Mouse (Mus musculus): ENCODE measurements at regions not wholly inside any gene's neighbourhood (a gene's known extent, or its start where the extent isn't known, plus 50 kb on each side); places are given as distances from the start of the nearest gene placed in this dataset.
"Not testable (repeated sequence)": the region's sequence is repeated elsewhere in the genome, so short reads cannot be mapped to it uniquely, and the experiment has no call there.

- DNase-seq (ENCODE audit: low read depth, low spot score), result no peak
Measured at GRCm38 (mm10) chr11:12589757-12590373, 125.1 kb upstream of the Cobl start.

GRCm38 (mm10) chr11:12584851-12585680 is 120.3 kb upstream of the Cobl start:
- DNase-seq (ENCODE audit: low read depth, low spot score), result not testable (repeated sequence)

- DNase-seq (ENCODE audit: low read depth, low spot score), result no peak
Measured at GRCm38 (mm10) chr11:12578999-12579576, 114.3 kb upstream of the Cobl start.

GRCm38 (mm10) chr11:12559663-12560062 is 94.9 kb upstream of the Cobl start:
- DNase-seq (ENCODE audit: low read depth, low spot score), result no peak

GRCm38 (mm10) chr11:12558995-12559633 is 94.4 kb upstream of the Cobl start:
- no peak for DNase-seq (ENCODE audit: low read depth, low spot score)

- DNase-seq (ENCODE audit: low read depth, low spot score), result no peak
Measured at GRCm38 (mm10) chr11:12558176-12558575, 93.4 kb upstream of the Cobl start.

GRCm38 (mm10) chr11:12545771-12546170 is 81.0 kb upstream of the Cobl start:
- DNase-seq (ENCODE audit: low read depth, low spot score), result no peak

- no peak for DNase-seq (ENCODE audit: low read depth, low spot score)
Measured at GRCm38 (mm10) chr11:12543042-12543441, 78.3 kb upstream of the Cobl start.

GRCm38 (mm10) chr11:12540333-12540870 is 75.6 kb upstream of the Cobl start:
- DNase-seq (ENCODE audit: low read depth, low spot score), result no peak

- DNase-seq (ENCODE audit: low read depth, low spot score), result no peak
Measured at GRCm38 (mm10) chr11:12535063-12535462, 70.3 kb upstream of the Cobl start.

GRCm38 (mm10) chr11:12532288-12532687 is 67.5 kb upstream of the Cobl start:
- peak; percentile 66 for DNase-seq (ENCODE audit: low read depth, low spot score)

GRCm38 (mm10) chr11:12522063-12522462 is 57.3 kb upstream of the Cobl start:
- not testable (repeated sequence) for DNase-seq (ENCODE audit: low read depth, low spot score)

- peak; percentile 28 for DNase-seq (ENCODE audit: low read depth, low spot score)
Measured at GRCm38 (mm10) chr11:12521286-12521685, 56.5 kb upstream of the Cobl start.

GRCm38 (mm10) chr11:12516374-12516773 is 51.6 kb upstream of the Cobl start:
- DNase-seq (ENCODE audit: low read depth, low spot score), result no peak
